Mouse (Mus musculus) ovary, postnatal 36 days (tissue): ENCODE results near the gene Cabcoco1.

ENCODE experiments used
- DNase-seq: peaks from one replicate; pipeline ENCODE4 v3.0.0; 2022; ENCODE audit warnings: low spot score, mixed read lengths

Gene Cabcoco1

GRCm38 (mm10) chr10:68507741-68508140, 34.0 kb downstream of the Cabcoco1 start:
- no peak for DNase-seq

DNA sequence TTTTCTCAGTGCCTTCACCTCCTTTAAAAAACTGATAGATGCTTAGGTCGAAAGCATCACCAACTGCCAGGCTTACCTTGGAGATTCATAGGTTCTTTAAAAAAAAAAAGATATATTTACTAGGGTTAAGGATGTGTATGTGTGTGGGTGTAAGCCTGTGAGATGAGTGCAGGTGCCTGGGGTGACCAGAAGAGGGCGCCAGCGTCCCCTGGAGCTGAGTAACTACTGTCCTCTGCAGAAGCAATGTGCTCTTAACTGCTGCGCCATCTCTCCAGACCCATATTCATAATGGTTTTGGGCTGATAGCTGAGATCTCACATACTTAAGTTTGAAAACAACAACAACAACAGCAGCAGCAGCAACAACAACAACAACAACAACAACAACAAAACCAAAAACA, 35.5 kb downstream of the Cabcoco1 start:
- no peak for DNase-seq

DNA sequence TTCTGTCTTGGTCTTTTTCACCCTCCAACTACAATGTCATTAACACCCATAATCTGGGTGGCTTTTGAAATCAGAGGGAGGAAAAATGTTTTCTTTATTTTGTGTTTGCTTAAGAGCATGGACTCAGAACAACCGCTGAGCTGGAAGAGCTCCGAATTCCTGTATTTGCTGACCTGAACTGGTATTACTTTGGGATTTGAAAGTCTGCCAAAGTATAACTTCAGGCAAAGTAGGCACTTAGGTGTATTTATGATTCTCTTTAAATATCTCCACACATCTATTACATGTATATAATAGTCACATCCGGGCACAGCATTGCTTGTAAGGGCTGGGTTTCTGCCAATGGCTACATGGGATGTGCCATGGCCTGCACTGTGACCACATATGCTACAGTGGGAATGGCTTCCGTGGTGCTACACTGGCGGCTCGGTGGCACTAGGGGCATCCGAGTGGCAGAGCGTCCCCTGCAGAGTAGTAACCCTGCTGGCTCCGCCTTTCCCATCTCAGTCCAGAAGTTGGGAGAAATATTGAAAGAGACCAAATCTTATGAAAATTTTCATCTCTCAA, 37.0 kb downstream of the Cabcoco1 start:
- DNase-seq, result no peak

DNA sequence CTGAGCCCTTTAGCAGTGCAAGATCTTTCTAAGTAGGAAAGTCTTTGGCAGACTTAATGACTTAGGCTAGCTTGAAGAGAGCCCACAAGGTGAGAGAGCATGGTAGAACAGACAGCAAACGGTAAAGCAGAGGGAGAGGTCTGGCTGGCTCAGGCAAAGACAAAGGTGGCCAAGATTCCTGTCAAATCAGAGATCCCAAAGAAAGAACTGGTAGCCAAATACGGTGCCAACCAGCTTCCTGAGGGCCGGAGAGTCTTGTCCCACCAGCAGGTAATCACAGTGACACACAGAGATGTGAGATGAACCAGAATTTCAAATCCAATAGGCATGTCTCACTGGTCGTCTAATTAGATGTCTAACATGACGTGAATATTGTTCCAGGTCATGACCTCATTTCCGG, 40.6 kb downstream of the Cabcoco1 start:
- DNase-seq, result no peak

DNA sequence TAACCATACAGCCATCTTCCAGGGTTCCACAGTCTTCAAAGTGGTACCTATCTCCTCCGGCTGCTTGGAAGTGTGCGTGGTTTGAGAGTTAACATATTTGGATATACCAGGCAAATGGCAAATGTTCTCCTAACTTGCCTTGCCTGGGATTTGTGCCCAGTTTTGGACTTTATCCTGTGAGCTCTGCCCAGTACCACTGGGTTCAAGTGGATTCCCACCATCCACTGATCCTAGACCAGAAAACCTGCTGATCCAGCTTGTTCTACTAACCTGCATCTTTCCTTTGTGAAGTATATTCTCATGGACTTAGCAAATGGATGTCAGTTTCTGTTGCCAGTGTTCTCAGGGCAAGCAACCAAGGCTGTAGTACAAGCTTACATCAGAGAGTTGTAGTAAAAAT, 46.5 kb downstream of the Cabcoco1 start:
- no peak for DNase-seq

- DNase-seq, result no peak
Observed at GRCm38 (mm10) chr10:68491557-68491956, 50.1 kb downstream of the Cabcoco1 start.

DNA sequence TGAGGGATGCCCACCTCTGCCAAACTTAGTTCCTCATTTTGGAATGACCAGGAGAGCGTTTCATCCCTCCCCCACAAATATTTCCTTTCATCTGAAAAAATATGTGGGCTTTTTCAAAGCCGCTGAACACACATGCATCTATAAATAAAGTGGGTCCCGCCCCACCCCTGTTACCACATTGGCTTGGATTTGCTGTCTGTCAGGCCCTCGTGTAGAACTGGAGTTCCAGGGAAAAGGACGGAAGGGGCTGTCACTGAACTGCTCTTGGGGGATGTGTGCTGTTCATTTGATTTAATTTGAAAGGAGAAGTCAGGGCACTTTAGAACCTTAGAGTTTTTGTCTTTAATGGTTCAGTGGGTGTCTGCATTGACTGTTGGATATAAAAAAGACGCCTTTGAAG, 50.9 kb downstream of the Cabcoco1 start:
- DNase-seq, result no peak

- DNase-seq, result no peak
Observed at GRCm38 (mm10) chr10:68472799-68473198, 68.9 kb downstream of the Cabcoco1 start.

DNA sequence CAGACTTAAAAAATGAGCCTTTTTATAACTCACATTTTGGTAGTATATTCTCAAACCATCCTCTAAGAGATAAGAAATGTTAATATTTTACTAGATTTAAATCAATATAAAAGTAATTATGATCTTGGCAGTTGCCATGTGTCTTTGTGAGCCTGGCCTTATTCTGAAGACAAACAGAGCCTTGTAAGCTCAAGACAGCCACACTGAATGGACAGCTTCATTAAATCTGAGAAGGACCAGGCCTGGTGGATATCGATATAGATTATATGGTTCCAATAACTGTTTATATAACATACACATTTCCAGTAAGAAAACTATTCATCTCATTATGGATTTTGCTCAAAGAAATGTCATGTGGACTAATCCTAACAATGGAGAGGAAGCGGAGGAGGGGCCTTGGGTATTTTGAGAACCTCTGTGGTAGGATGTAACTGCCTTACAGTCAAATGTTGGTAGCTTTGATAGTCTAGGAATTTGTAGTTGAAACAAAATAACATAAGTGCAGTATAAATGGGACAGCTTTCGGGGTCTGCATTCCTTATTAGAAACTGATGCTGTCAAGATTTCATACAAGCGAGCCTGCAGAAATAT, 75.9 kb downstream of the Cabcoco1 start:
- no peak for DNase-seq

- peak; percentile 77 for DNase-seq
Observed at GRCm38 (mm10) chr10:68464943-68465342, 76.8 kb downstream of the Cabcoco1 start.

- DNase-seq, result no peak
Observed at GRCm38 (mm10) chr10:68459784-68460183, 81.9 kb downstream of the Cabcoco1 start.

DNA sequence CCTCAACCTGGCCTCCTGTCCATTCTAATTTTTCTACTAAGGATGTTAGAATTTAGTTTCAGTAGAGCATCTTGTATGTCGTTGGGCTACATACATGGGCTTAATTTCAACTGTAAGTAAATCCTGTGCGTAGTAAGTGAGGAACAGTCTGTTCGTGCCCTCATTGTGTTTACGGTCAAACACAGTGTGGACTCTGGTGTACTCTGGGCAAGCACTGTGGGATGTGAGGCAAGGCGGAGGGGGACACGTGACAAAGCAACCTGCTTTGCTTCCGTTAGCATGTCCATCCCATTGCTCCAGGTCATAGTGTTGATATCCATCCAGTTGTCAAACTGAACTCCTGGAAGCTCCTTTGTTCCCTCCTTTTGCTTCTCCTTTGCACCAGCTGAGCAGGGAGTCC, 84.7 kb downstream of the Cabcoco1 start:
- no peak for DNase-seq

- DNase-seq, result no peak
Observed at GRCm38 (mm10) chr10:68454541-68454940, 87.2 kb downstream of the Cabcoco1 start.

- no peak for DNase-seq
Observed at GRCm38 (mm10) chr10:68446797-68447125, 94.9 kb downstream of the Cabcoco1 start.

DNA sequence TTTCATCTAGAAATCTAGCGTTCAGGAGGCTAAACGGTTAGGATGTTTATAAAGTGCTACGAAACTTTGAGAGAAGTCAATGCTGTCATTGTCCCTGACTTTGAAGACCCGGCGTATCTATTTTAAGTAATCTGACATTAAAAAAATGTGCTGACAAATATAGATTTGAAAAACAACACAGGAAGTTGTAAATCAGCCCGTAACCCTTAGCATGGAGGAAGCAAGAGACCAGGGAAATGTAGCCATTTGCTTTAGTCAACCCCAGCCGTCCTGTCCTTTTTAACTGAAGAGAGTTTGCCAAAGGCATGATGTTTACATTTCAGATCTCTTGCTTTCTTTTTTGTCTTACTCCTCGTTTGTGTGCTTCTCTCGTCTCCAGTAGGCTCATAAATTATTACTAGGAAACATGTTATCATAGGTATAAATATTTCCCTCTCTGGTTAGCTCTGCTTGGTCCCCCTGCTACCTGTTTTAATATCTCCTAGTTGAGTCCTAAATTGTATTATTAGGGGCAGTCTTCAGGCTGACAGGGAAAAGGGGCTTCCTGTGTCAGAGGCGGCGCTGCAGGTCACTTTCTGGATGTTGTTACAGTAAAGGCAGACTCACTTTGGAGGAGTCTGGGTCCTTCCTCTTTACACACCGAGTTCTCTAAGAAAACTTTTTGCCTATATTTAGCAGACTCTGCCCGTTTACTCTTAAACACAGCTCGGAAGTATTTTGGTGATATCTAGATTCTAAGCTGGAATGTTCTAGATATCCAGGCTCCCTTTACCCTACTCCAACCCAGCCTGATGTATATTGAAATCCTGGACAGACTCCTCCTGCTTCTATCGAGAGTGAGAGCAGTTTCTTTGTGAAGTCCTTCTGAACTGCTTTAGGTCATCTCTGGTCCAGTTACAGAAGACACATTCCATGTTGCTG, 95.6 kb downstream of the Cabcoco1 start:
- no peak for DNase-seq

DNA sequence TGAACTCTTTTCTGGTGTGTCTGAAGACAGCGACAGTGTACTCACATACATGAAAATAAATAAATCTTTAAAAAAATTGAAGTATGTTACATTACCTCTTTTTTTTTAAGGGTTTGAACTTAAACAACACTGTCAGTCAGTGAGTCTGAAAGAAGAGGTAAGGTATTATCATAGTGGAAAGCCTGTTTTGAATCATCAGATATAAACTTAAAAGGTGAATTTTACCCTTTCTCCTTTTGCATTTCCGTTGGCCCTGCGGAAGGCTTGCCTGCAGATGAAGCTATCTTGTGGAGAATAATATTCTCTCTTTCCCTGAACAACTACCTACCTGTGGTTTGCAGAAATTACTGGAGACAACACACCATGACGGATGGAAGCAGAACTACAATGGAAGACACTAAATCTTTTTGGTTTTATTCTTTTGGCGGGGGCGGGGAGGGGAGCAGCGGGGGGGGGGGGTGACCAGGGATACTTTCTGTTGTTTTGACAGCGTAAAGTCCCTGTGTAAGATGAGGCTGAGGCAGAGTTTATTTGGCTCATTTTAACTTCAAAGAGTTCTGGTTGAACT, 96.4 kb downstream of the Cabcoco1 start:
- DNase-seq, result no peak

GRCm38 (mm10) chr10:68444361-68445114, 97.2 kb downstream of the Cabcoco1 start:
- DNase-seq, result no peak

DNA sequence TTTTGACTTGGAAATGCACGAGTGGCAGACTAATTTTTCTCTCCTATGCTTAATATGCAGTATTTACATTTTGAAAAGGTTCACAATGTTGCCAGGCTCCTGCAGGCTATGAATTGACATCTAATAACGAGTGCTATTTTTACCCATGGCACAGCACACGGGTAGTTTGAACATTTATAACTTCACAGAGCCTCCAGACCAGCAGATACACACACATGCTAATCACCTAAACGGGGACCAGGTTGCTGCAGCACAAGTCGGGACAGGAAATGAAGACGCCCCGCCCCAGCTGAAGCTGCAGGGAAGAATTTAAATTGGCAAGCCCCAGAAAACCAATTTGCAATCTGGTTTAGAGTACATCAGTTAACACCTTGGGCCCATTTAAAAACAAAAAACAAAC, 98.6 kb downstream of the Cabcoco1 start:
- DNase-seq, result no peak

DNA sequence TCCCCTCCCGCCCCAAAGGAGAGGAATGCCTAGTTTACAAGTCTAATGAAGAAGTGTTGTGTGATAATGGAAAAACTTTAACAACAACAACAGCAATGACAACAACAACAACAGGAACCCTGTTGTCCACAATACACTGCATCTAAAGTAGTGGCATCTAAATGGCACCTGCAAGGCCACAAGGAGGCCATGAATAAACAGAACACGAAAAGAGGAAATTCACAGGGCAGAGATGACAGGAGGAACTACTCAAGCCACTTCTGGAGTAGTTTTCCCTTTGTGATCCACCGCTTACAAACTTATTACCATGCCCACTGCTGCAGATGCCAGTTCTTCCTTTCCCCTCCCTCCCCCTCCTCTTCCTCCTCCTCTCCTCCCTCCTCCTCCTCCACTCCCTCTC, 99.0 kb downstream of the Cabcoco1 start:
- no peak for DNase-seq

DNA sequence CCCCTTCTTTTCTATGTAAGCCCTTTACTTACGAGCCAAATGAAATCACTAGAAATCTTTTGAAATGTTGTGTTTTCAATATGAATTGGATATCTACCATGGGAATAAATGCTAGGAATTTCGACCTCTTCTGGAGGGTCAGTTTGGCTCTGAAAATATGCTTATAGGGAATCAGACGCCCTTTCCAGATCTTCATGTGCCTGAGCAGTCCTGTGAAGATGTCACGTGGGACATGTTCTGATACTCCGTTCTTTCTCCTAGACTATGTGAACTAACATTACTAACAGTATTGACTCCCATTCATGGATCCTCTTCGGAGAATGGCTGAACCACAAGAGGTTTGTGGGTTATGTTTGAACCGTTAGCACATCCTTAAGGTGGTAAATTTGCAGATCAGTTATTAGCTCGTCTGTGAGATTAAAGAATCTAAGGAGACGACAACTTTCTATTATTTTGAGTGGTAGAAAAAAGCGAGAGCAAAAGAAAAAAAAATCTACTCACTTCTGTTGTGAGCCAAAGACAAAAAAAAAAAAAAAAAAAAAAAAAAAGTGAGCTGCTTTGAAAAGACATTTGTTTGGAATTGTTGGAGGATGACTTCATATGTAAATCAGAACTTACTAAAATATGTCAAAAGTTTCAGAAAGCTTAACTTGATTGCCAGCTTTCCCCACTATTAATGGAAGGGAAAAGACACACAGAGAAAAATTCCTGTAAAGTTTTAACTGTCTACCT, 99.6 kb downstream of the Cabcoco1 start:
- no peak for DNase-seq

- no peak for DNase-seq
Observed at GRCm38 (mm10) chr10:68440515-68440914, 101.2 kb downstream of the Cabcoco1 start.

DNA sequence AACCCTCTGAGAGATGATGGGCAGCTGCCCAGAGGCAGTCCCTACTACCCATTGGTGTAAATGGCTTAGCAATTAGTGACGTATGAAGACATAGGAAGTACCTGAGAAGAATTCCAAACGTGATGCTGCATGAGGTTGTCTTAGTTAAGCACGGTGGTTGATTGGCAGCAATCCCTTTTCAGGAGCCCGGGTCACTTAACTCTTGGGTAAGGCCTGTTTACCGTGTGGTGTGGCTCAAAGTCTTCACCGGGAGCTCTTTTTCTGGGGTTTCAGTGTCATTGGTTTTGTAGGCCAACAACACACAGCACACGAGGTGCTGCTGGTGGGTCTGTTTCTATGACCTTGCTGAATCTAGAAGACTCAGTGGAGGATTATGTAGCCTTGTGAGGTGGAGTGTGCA, 105.9 kb downstream of the Cabcoco1 start:
- no peak for DNase-seq
